Mouse (Mus musculus) B cell, adult 2 months (primary cell): ENCODE results near the gene Ces1a.

Experiments
- DNase-seq, 2 experiments: peaks; one replicate each; pipeline ENCODE4 v3.0.0; 2022

The Ces1a gene

DNA sequence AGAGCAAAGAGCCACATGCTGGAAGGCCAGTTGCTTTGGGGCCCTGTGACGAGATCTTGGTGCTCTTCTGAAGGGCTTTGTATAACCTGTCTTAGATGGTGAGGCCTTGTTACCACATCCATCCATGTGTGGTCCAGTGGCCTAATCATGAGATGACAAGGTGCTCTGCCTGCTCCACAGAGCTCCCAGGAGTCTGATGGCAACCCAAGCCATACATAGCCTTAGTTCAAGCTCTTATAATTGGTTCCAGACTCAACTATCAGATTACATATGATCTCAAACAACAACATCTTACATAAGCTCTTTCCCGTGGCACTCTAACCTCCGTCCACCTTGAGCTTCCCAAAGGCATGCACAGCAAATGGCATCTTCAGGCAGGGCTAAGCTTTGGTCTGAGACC, at the start of gene Ces1a:
Ces1a (minus strand) TSS at position 101 of the 400 bp plus-strand sequence.
- no peak for DNase-seq

DNA sequence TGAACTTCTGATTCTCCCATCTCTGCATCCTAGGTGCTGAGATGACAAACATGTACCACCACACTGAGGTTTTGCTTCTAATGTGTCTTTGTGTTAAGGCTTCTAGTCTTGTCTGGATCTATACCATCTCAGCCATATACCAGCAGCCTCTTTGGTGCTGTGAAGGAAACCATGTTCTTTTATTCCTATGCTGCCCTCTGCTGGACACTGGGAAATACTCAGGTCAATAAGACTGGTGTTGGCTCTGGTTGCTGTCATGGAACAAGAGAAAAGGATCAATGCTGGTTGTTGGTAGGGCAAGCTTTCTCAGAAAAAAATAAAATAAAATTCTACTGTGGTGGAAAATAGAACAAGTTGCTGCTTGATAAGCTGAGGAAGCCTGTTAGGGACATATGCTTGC, 47.4 kb upstream of the Ces1a start:
- DNase-seq = no peak

- DNase-seq = no peak
Observed at GRCm38 (mm10) chr8:93091324-93091723, 43.3 kb upstream of the Ces1a start.

GRCm38 (mm10) chr8:93088686-93089122, 40.7 kb upstream of the Ces1a start:
- no peak for DNase-seq

- no peak for DNase-seq
Observed at GRCm38 (mm10) chr8:93088193-93088592, 40.2 kb upstream of the Ces1a start.

DNA sequence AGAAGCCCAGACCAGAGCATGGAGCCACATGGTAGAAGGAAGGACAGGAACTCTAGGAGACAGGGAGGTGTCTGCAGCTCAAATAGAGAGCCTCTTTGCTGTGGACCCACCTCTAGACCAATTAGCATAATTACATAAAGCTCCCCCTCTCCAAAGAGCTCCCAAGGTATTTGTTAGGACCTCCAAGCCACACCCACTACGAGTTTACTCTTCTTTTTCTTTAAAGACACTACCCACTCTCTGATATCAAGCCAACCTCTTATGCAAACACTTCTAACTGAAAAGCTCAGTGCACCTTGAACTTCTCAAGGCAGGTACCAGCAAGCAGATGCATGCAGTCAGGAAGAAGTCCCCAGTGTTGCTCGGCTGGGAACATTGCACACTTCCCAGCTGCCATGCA, 31.9 kb upstream of the Ces1a start, which contains the start of gene Ces1b:
Ces1b (minus strand) TSS at position 131 of the 400 bp plus-strand sequence.
- no peak for DNase-seq

DNA sequence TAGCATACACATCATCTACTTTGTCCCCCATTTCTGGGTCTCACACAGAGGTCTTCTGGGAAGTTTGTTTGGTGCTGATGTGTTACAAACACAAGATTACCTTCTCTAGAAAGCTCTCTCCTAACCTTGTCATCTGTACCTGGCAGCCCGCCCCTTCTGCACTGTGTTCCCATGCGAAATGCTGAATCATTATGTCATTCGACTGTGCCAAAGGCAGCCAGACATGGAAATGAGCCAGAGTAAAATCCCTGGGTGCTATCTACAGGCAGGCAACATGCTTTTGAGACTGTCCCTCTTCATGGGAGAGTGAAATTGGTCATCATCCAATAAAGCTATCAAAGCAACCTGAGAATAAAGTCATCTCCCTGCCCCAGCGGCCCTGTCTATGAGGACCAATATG, 27.3 kb upstream of the Ces1a start:
- DNase-seq = no peak

GRCm38 (mm10) chr8:93063416-93064117, 15.6 kb upstream of the Ces1a start:
- no peak for DNase-seq

DNA sequence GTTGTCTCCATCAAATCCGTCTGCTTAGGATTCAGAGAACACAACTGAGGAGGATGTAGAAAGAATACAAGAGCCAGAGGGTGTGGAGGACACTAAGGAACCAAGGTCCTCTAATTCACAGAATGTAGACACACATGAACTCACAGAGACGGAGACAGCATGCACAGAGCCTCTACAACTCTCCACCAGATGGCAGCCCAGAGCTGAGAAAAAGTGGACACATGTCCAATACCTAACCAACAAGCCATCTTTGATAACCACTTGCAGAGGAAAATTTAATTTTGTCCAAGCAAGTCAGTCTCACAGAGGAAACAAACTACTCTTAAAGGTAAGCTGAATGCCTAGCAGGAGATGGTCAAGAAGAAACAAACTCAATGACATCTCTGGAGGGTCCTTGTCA, 11.2 kb upstream of the Ces1a start:
- peak in 1 of 2 experiments; percentile 1 for DNase-seq

GRCm38 (mm10) chr8:93055238-93055637, 7.2 kb upstream of the Ces1a start:
- DNase-seq = no peak

GRCm38 (mm10) chr8:93048510-93049416, 771 bp upstream of the Ces1a start:
- DNase-seq = no peak

DNA sequence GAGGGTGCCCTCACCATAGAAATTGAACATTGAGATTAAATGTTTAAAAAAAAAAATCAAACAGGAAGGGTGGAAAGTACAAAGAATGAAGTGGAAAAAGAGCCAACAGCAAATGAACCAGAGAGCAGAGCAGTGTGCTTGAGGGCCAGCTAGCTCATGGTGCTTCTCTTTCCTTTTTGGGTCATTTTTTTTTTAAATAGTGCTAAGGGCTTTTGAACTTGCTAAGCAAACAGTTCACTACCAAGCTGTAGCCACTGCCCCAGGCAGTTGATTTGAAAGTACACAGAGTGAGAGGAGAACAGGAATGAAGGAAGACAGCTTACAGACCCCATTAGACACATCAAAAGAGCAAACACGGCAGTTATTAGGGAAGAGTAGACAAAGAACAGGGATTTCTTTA, 4.9 kb downstream of the Ces1a start:
- no peak for DNase-seq

- DNase-seq = no peak
Observed at GRCm38 (mm10) chr8:93040776-93041567, 7.0 kb downstream of the Ces1a start.

DNA sequence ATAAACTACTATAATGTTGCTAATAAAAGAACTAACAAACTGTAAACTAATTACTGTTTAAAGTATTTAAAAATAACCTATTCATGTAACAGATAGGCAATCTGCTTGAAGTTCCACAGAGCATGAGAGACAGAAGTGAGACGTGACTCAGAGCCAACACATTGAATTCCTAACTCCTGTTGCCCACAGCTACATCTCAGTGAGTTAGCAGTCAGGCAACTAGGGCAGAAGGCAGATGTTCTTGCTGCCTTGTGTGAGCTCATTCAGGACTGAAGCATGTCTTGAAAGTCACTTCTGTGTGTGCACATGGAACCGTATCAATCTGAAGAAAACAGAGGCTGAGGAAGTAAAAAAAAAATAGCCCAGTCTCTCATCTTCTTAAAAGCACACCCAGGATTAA, 7.7 kb downstream of the Ces1a start:
- no peak for DNase-seq

GRCm38 (mm10) chr8:93038831-93039230, 9.2 kb downstream of the Ces1a start:
- DNase-seq = no peak

DNA sequence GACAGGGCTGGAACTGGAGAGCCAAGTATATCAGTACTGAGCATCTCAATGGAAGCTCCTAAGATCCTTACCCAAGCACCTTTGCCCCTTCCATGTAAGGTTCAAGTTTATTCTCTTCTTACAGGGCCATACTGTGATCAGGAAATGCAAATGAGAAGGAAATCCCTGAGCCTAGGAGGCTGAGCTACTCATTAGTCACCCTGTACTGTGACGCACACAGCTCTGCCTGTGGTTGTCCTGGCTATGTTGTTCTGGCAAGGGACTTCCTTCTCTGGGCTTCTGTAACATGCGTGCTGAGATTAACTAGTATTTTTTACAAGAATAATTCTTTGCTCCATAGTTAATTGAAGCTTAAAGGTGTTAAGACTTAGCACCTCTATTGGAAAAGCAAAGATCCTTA, 17.3 kb downstream of the Ces1a start:
- no peak for DNase-seq

DNA sequence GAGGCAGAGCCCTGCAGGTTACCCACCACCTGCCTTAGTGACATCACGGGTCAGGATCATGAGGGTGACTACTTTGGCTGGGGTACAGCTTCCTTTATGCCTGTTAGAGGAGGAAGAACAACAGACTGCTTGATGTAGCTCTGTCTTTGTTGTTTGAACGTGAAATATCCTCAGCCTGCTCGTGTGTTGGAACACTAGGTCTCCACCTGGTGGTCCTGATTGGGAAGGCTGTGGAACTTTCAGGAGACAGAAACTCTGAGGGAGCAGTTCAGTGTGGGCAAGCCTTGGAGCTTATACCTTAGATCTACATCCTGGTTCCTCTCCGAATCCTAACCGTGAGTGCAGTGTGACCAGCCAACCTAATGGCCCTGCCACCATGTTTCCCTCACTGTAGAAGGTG, 26.3 kb downstream of the Ces1a start:
- DNase-seq = no peak

DNA sequence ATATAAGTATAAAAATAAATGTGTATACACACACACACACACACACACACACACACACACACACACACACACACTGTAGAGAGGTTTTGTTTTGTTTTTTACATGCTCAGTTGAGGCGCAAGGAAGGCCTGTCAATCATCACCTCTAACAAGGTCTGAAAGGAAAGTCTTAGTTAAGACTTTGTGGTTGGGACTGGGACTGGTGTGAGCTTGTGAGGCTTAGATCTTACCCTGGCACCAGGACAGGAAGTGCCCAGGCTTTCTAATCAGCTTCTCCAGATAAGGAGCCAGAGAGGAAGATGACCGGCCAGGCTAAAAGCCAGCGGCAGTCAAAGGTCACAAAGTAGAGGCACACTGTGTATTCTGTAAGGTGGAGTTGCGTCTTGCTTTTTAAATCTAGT, 33.7 kb downstream of the Ces1a start:
- DNase-seq = no peak

DNA sequence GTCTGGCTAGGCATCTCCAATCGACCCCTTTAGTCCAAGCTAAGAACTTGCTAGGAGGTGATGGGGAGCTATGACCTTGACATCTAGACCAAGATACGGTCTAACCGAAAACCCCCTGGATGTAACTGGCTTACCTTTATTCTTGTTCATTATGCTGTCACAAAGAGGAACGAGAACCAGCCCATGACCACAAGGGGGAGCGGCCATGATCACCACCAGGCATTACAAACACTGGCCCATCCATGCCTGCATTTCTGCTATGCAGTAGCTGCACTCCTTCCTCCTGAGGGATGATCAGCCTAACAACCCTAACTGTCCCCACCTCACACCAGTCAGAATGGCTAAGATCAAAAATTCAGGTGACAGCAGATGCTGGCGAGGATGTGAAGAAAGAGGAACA, 35.8 kb downstream of the Ces1a start:
- DNase-seq = no peak

DNA sequence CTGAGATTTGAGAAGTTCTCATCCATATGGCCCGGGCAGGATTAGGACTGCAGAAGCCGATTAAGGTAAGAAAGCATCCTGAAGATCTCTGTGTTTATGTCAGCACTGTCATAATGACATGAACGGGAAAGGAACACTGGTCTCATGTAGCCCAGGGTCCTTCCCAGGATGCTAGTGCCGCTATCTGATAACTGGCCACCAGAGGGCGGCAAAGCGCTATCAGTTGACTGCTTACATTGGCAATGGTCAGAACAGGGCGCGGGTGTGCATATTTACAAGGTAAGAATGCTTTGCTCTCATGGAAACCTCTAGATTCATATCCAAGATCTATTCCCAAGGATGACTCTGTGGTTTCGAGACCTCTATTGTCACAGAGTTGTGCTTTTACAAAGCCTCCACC, 36.6 kb downstream of the Ces1a start:
- peak; percentile 67 to 69 for DNase-seq

GRCm38 (mm10) chr8:93010286-93010685, 37.7 kb downstream of the Ces1a start:
- no peak for DNase-seq

DNA sequence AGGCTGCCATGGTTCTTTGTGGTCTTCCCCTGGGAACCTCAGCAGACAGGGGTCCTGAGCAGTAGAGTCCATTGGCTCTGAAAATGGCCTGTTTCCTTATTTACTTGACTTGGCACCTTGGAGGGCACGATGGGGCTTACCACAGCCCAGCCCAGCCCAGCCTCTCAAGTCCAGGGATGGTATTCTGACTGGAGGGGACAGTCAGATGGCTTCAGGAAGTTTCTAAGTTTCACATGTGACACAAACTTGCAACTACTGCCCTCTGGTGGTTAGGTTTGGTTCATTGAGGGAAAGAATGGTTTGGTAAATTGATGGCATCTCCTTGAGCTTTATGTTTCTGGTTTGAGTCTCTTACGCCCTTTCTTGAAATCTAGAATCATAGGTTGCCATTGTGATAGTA, 49.4 kb downstream of the Ces1a start:
- peak; percentile 31 to 48 for DNase-seq

DNA sequence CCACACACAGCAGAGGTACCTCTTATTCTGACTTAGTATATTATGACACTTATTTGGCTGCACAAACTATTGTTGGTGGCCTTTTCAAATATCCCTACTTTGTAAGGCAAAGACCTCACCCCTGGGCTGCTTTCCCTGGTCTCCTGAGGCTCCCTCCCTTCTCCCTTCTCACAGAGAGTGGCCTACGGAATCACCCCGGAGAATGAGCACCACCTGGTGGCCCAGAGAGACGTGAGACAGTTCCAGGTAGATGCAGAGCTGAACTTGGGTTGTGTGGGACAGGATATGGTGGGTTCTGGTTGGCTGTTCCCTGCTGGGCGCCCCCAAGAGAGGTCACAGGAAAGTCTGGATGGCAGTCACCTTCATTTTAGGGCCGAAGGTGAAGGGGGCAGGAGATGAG, 51.2 kb downstream of the Ces1a start:
- DNase-seq = peak in 1 of 2 experiments; percentile 5
